Mouse (Mus musculus) inflammation-experienced regulatory T-cells, adult 6 months (primary cell): ENCODE data around the gene Mrm2. TPM values are rescaled to one million over a fixed set of nuclear protein-coding genes. Genes with fewer than 3 reads are reported as not detected.
"Not testable (repeated sequence)": the region's sequence is repeated elsewhere in the genome, so short reads cannot be mapped to it uniquely, and the experiment has no call there.

Source experiments
- ATAC-seq: one replicate; pipeline ENCODE4 v1.8.0; 2017
- polyA plus RNA-seq, 3 experiments: library from polyadenylated mRNA; unstranded; fragments of 100-300 nt; shearing (Covaris generic); gene quantifications; one replicate each; pipeline ENCODE4 v1.2.1; 2017

The Mrm2 gene
- polyA plus RNA-seq: 10 to 100 TPM in 2 of 3 experiments, 1 to 10 TPM in 1; 7.8 to 12.4 (median 10.8) TPM

GRCm38 (mm10) chr5:140331615-140332512 lies at the start of gene Mrm2:
Gene Mrm2, minus strand, starts transcription at chr5:140331898.
- peak; percentile 96 for ATAC-seq

DNA sequence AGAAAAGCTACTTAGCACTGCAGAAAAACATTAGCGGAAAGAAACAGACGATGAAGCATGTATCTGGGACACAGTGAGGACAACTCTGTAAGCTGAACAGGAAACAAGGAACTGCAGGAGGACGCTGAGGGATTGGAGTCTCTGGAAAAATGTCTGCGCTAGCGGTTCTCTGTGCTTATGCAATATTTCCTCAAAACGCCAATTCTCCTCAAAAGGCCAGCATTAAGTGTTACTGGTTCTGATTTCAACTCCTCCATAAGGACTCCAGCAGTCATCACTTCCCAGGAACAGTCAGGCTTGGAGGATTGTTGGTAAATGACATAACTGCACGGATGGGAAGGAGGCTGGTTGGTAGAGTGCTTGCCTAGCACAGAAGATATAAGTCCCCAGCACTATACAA lies 49.5 kb upstream of the Mrm2 start:
- ATAC-seq: no peak

GRCm38 (mm10) chr5:140379299-140379698 lies 47.6 kb upstream of the Mrm2 start:
- no peak for ATAC-seq

DNA sequence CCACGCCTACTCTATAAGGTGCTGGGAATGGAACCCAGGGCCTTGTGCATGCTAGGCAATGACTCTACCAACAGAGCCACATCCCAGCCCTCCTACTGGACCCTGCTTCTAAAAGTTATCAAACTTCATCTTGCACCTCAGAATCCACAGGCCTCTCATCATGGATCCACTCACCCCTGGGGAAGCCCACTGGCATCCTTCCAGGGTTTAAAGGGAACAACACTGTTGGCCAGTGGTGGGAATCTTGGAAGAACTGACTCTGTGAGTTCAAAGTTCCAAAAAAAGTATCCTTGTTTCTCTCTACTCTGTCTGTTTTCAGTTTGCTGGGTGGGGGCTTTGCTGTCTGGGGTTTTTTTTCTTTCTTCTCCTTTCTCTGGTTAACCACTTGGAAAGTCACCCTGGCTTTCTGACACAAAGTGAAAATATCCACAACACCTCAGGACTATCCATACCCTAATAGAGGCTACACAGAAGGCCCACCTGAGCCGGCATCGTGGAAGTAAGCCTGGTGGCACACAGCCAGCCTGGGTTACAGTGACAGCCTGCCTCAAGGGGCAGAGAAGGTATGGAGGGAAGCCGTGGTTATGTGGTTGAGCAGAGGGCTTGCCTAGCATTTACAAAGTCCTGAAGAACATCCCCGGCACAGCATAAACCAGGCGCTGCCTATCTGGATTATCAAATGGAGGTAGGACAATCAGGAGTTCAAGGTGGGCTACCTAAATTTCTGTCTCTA lies 46.6 kb upstream of the Mrm2 start:
- ATAC-seq: no peak

GRCm38 (mm10) chr5:140375249-140375829 lies 43.6 kb upstream of the Mrm2 start:
- ATAC-seq: no peak

GRCm38 (mm10) chr5:140374226-140374625 lies 42.5 kb upstream of the Mrm2 start:
- no peak for ATAC-seq

DNA sequence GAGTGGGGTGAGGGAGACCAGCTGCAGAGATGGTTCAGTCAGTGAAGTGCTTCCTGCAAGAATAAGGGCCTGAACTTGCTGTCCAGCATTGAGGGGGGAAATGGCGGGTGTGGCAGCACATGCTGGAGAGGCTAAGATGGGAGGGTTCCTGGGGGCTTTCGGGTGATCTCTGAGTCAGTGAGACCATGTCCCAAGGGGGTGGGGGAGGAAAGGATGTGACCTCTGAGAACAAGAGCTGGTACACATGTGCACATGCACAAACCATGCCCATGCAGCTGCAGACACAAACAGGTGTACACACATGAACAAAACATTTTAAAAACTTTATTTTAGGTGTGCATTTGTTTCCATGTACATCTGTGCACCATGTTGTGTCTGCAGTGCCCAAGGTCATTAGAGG lies 42.0 kb upstream of the Mrm2 start:
- no peak for ATAC-seq

DNA sequence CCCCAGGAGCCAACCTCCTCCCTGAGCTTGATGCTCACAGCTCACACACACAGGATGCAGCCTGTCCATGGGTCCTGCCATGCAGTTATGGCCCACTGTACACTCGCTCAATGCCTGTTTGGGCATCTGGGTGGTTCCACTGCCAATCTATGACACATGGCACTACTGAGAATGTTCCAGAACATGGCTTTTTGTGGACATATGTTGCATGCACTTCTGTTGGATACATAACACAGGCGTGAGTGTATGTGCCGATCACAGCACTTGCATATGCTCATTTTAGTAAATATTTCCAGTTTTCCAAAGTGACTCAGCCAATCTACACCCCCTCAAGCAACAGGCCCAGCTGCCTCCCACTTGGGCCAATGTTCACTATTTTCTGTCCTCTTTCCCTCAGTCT lies 40.0 kb upstream of the Mrm2 start:
- no peak for ATAC-seq

DNA sequence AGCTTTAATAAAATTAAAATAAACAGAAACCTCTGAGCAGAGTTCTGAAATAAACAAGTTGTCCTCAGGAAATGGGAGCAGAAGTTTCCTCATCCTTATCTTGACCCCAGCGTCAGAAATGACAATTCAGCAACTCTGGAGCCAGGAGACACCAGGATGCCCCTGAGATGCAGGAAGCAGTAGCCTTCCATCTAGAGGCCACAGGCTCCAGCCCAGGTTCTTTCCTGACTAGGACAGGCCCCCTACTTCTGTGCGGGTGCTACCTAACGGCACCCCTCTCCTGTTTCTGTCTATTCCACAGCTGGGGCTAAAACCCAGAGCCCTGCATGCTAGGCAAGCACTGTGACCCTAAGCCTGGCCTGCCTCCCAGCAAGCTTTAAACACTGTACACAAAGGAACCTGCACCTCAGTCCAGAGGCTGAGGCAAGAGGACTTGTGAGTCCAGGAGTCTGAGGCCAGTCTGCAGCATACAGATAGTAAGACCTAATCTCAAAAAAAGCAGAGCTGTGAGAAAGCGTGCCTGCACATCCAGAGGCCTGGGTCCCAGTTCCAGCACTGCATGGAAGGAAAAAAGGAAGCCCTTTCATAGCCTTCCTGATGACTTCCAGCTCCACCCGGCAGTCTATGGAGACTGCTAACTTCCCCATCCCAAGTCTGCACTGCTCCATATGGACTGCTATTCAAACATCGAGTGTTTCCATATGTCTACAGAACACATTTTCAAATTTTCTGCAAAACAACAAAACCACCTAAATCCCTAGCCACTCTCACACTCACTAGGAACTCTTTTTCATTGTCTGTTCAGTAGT lies 39.0 kb upstream of the Mrm2 start:
- no peak for ATAC-seq

DNA sequence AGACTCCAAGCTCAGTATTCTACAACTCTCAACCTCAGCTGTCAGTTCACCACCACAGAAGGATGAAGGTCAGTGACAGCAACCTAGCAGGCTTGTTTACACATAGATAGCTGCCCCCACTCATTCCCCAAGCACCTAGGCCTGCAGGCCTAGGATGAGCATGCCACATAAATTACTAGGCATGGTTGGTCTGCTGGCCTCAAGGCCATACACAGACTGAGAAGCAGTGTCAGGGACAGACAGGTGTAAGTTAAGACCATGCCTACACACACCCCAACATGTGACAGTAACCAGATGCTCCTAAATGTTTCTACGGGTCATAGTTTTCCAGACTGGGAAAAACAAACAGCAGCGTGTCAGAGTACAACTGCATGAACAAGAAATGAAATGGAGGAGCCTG lies 37.8 kb upstream of the Mrm2 start:
- no peak for ATAC-seq

DNA sequence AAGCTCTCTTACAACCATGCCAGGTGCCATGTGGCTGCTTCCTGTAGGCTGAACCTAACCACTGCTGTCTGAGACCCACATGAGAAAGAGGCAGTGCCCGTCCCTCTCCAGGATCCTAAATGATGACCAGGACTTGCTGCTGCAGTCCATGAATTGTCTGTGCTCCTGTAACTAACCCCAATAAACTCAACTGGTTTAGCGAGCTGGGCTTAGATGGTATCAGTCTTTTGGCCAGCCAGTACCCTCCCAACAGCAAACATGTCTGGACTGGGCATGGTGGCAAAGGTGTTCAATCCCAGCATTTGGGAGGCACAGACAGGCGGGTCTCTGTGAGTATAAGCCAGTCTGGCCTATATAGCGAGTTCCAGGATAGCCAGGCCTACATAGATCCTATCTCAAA lies 37.2 kb upstream of the Mrm2 start:
- ATAC-seq: no peak

DNA sequence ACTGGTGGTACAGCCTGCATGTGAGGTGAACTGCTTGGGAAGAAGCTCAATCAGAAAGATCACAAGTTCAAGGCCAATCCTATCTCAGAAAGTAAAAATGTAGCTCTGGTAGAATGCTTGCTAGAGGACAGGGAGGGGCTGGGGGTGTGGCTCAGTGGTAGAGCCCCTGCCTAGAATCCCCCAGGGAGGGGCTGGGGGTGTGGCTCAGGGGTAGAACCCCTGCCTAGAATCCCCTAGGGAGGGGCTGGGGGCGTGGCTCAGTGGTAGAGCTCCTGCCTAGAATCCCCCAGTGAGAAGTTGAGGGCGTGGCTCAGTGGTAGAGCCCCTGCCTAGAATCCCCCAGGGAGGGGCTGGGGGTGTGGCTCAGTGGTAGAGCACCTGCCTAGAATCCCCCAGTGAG lies 36.4 kb upstream of the Mrm2 start:
- not testable (repeated sequence) for ATAC-seq

GRCm38 (mm10) chr5:140364415-140364814 lies 32.7 kb upstream of the Mrm2 start:
- no peak for ATAC-seq

- ATAC-seq: no peak
These were observed 28.4 kb upstream of the Mrm2 start for GRCm38 (mm10) chr5:140359930-140360674.

DNA sequence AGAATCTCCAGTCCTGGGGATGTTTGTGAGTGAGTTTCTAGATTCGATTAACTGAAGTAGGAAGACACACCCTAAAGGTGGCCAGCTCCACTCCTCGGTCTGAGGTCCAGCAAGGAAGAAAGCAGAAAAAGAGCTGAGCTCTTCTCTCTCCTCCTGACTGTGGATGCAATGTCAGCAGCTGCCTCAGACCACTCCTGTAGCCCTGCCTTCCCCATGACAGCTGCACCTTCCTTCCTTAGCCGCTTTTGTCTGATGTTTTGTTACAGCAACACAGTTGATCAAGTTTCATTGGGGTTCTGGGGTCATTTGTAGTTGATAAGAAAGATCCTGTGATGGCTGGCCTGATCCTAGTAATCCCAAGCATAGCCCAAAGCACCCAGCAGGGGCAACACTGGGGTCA lies 25.8 kb upstream of the Mrm2 start:
- ATAC-seq: no peak

DNA sequence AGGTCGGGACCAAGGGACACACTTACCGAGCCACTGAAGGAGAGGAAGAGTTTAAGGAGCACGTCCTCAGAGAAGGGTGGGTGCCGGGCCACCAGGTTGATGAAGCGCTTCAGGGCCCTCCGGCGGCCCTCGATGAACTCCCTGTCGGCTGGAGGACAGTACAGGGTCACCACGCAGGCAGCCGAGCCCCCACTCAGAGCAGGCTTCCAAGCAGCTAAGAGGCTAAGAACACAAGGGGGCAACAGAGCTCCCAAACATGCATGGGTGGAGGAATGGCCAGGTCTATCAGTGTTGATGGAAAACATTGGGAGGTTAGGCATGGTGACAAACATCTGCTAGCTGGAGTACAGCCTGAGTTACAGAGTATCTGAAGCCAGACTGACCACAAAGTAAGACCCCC lies 24.2 kb upstream of the Mrm2 start:
- ATAC-seq: no peak

GRCm38 (mm10) chr5:140352352-140352751 lies 20.7 kb upstream of the Mrm2 start:
- ATAC-seq: no peak

GRCm38 (mm10) chr5:140350731-140351497 lies 19.2 kb upstream of the Mrm2 start:
- no peak for ATAC-seq

GRCm38 (mm10) chr5:140349882-140350281 lies 18.2 kb upstream of the Mrm2 start:
- no peak for ATAC-seq

DNA sequence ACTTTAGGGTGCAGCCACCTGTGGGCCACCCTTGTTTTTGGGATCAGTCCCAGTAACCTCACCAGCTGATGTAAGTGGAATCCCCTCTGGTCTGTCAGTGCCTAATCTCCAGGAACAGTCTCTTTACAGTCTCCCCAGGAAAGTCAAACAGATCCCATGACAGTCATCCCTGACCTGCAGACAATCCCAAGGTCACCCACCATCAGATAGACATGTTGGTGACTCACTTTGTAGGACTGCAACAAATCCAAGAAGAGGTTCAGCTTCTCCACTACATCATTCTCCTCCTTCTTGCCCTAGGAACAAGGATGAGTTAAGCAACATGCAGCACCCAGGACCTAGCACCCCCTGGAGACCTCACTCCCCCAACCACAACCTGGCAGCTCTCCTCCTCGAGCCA lies 14.4 kb upstream of the Mrm2 start:
- no peak for ATAC-seq

DNA sequence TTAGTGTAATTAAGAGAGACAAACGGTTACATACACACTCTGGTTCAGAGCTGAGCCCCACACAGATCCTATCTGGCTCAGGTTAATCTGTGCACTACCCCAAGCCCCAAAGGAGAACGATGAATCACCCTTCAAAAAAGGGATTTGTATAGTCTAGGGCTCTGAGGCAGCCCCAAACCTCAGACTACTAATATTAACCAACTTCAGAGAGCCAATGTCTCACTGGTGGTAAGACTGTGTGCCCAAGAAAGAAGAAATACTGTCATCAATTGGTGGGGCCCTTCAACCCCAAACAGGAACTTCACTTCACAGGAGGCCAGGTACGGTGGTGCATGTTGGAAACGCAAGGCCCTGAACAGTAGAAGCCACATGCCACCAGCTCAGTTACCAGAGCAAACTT lies 13.5 kb upstream of the Mrm2 start:
- ATAC-seq: no peak
